Mouse (Mus musculus): ENCODE data around the gene Vmn1r100.
"Not testable (repeated sequence)": the region's sequence is repeated elsewhere in the genome, so short reads cannot be mapped to it uniquely, and the experiment has no call there.

The Vmn1r100 gene

GRCm38 (mm10) chr7:20417642-20418041 is at the start of gene Vmn1r100:
TSS of gene Vmn1r100 (plus strand) at chr7:20417942.
- not testable (repeated sequence) for DNase-seq (ENCODE audit: low read depth)

GRCm38 (mm10) chr7:20375310-20375709 is 42.4 kb upstream of the Vmn1r100 start, which contains the start of gene Gm5728:
TSS of gene Gm5728 (minus strand) at chr7:20375410.
- not testable (repeated sequence) for DNase-seq (ENCODE audit: low read depth)

GRCm38 (mm10) chr7:20442493-20442892 is 24.8 kb downstream of the Vmn1r100 start, which contains the start of gene Vmn1r101:
TSS of gene Vmn1r101 (minus strand) at chr7:20442593.
- not testable (repeated sequence) for DNase-seq (ENCODE audit: low read depth)
